Mouse (Mus musculus) stomach, postnatal 0 days (tissue): ENCODE measurements at regions not wholly inside any gene's neighbourhood (a gene's known extent, or its start where the extent isn't known, plus 50 kb on each side); places are given as distances from the start of the nearest gene placed in this dataset.

Source experiments
- CTCF ChIP-seq: IDR thresholded peaks from 2 replicates; pipeline ENCODE4 v1.5.1; 2016; ENCODE audit warnings: antibody characterized with exemption, low read depth, mild to moderate bottlenecking, moderate library complexity
- EP300 ChIP-seq: optimal IDR thresholded peaks from 2 replicates; pipeline ENCODE3; 2016; ENCODE audit warnings: antibody characterized with exemption

GRCm38 (mm10) chr4:39815620-39816019 lies 327.3 kb upstream of the Aco1 start:
- TF ChIP-seq CTCF, result no peak
- no peak for TF ChIP-seq EP300
